Mouse (Mus musculus) forebrain, embryonic 13.5 days (tissue): ENCODE measurements around the gene 9530053A07Rik. TPM values are rescaled to one million over a fixed set of nuclear protein-coding genes. Genes with fewer than 3 reads are reported as not detected.

Source experiments
- ATAC-seq: fragments of 200-750 bp; cut with Nextera tagmentation; 2 replicates; pipeline ENCODE4 v1.8.0; 2017
- H3K27ac ChIP-seq: fragments of 300-500 bp; sonication (generic); 2 replicates; pipeline ENCODE4 v1.5.1; 2015; ENCODE audit warnings: inconsistent platforms, mild to moderate bottlenecking, moderate library complexity
- H3K27me3 ChIP-seq: fragments of 300-500 bp; sonication (generic); 2 replicates; pipeline ENCODE4 v1.6.1; 2015; ENCODE audit warnings: mild to moderate bottlenecking, inconsistent platforms
- H3K36me3 ChIP-seq: fragments of 300-500 bp; sonication (generic); 2 replicates; pipeline ENCODE4 v1.6.1; 2015; ENCODE audit warnings: mild to moderate bottlenecking, inconsistent platforms; ENCODE audit not compliant: poor library complexity, severe bottlenecking
- H3K4me1 ChIP-seq: fragments of 300-500 bp; sonication (generic); 2 replicates; pipeline ENCODE4 v1.6.1; 2015; ENCODE audit warnings: inconsistent platforms
- H3K4me2 ChIP-seq: fragments of 300-500 bp; sonication (generic); 2 replicates; pipeline ENCODE4 v1.6.1; 2015; ENCODE audit warnings: inconsistent platforms, mild to moderate bottlenecking, moderate library complexity
- H3K4me3 ChIP-seq: fragments of 300-500 bp; sonication (generic); 2 replicates; pipeline ENCODE4 v1.5.1; 2015; ENCODE audit warnings: mild to moderate bottlenecking, inconsistent platforms
- H3K9ac ChIP-seq: fragments of 300-500 bp; sonication (generic); 2 replicates; pipeline ENCODE4 v1.6.1; 2015; ENCODE audit warnings: mild to moderate bottlenecking, inconsistent platforms
- H3K9me3 ChIP-seq: fragments of 300-500 bp; sonication (generic); replicated peaks from 2 replicates; pipeline ENCODE4 v1.6.1; 2016; ENCODE audit warnings: inconsistent platforms
- WGBS: fragments of 180-500 bp; shearing (Covaris S2); methylation state at CpG from one replicate; pipeline ENCODE4 v1.1.7; 2015; 5-methylcytosine and 5-hydroxymethylcytosine counted together
- polyA plus RNA-seq: library from polyadenylated mRNA; unstranded; fragments of >200 nt; fragmentation: Nextera tagmentation; extraction: Ambion mirVana; gene quantifications from 2 replicates; pipeline ENCODE4 v1.2.1, GENCODE M21; 2015

The 9530053A07Rik gene
- polyA plus RNA-seq, 1 experiment from 2014 or later = 0.10 TPM

DNA sequence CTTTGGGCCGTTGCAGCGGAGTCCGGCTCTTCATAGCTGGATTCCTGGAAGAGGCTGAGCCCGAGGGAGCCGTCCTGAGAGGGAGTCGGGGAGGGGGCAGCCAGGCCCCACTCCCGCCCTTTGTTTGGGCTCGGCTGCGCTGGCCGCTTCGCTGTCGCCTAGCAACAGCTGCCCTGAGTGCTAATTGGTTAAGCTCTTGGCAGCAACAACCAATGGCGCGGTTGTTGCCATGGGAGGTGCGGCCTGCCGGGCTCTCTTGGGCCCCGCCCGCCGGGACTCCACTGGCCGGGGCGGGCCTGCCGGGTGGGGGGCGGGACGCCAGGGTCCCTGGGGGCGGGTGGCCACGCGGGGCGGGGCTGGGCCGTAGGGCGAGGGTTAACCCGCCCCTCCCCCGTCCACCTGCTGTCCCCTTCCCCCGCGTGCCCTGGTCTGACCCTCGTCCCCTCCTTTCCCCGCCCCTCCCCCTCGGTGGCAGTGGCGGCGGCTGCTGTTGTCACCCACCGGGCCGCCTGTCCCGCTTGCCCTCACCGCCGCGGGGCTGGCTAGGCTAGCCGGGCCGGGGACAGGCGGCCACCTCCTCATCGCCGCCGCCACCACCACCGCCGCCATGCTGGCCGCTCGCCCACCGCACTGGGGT lies 50.6 kb downstream of the 9530053A07Rik start:
- Histone ChIP-seq H3K27ac (peak overlapping the region; percentile 96), H3K27me3 (no peaks in the 10 kb centered on the region), H3K4me1 (peaks cover 13% of the 10 kb centered on the region), H3K4me3 (peak overlapping the region; percentile 99), H3K4me2 (peak overlapping the region; percentile 88), H3K36me3 (peaks cover 73% of the 10 kb centered on the region), H3K9me3 (no peaks in the 10 kb centered on the region), H3K9ac (peak overlapping the region; percentile 94)
- under 1% methylated on average over 31 of the region's 56 CpGs for WGBS
- ATAC-seq = peak; percentile 95

DNA sequence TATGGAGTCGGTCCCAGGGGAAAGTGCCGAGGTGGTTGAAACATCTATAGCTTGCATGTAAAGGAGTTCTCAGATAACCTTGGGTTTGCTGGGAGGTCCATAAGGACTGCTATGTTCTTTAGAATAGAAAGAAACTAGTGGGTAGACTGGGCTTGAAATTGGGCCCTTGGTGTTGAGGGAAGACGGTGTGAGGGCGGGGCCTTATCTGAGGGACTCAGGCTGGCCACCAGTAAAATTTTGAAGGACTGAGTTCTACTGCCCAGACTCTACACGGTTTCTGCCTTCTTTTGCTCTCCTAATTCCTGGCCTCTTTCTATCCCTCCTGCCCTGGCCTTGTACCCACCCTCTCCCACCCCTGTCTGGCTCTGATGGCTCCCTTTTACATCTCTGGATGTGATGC lies 51.6 kb downstream of the 9530053A07Rik start:
- 85% methylated on average over 5 of the region's 5 CpGs for WGBS
- Histone ChIP-seq H3K9me3 (no peaks in the 10 kb centered on the region), H3K9ac (peak overlapping the region; percentile 94), H3K4me2 (peak overlapping the region; percentile 88), H3K4me3 (peak overlapping the region; percentile 99), H3K27ac (no peak overlapping the region), H3K4me1 (peaks cover 13% of the 10 kb centered on the region), H3K36me3 (peaks cover 73% of the 10 kb centered on the region), H3K27me3 (no peaks in the 10 kb centered on the region)
- ATAC-seq = no peak

DNA sequence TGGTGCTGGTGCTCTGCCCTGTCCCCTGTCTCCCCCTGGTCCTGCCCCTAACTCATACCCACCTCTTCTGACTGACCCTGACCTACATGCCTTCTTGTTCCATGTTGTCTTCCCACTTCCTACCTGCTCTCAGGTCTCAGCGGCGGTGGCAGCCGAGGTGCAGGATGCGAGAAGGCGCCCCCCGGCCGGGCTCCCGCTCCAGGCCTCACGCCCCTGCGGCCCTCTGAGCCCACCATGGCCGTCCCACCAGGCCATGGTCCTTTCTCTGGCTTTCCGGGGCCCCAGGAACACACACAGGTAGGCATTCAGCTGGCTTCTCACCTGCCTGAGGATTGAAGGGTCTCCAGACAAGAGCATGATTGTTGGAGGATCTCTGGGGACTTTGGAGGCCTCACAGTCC lies 52.1 kb downstream of the 9530053A07Rik start:
- 93% methylated on average over 12 of the region's 12 CpGs for WGBS
- H3K27ac ChIP-seq = no peak overlapping the region
- peak overlapping the region; percentile 88 for H3K4me2 ChIP-seq
- no peak for ATAC-seq
- peaks cover 13% of the 10 kb centered on the region for H3K4me1 ChIP-seq
- H3K36me3 ChIP-seq = peaks cover 73% of the 10 kb centered on the region
- H3K9me3 ChIP-seq = no peaks in the 10 kb centered on the region
- peak overlapping the region; percentile 99; the same call in 1 of the 2 replicates for H3K4me3 ChIP-seq
- no peaks in the 10 kb centered on the region for H3K27me3 ChIP-seq
- no peak overlapping the region for H3K9ac ChIP-seq

DNA sequence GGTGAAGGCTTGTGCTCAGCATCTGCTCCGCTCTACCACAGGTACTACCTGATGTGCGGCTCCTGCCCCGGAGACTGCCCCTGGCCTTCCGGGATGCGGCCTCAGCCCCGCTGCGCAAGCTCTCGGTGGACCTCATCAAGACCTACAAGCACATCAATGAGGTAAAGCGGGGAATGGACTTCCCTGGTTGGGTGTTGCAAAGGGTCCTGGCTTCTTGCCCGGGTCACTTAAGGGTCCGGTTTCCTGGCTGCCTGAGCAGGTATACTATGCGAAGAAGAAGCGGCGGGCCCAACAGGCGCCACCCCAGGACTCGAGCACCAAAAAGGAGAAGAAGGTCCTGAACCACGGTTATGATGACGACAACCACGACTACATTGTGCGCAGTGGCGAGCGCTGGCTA lies 53.1 kb downstream of the 9530053A07Rik start:
- Histone ChIP-seq H3K36me3 (peaks cover 73% of the 10 kb centered on the region), H3K9ac (no peak overlapping the region), H3K4me1 (peaks cover 13% of the 10 kb centered on the region), H3K27me3 (no peaks in the 10 kb centered on the region), H3K27ac (no peak overlapping the region), H3K4me3 (no peak overlapping the region), H3K9me3 (no peaks in the 10 kb centered on the region), H3K4me2 (no peak overlapping the region)
- ATAC-seq = no peak
- WGBS = 97% methylated on average over 22 of the region's 22 CpGs

DNA sequence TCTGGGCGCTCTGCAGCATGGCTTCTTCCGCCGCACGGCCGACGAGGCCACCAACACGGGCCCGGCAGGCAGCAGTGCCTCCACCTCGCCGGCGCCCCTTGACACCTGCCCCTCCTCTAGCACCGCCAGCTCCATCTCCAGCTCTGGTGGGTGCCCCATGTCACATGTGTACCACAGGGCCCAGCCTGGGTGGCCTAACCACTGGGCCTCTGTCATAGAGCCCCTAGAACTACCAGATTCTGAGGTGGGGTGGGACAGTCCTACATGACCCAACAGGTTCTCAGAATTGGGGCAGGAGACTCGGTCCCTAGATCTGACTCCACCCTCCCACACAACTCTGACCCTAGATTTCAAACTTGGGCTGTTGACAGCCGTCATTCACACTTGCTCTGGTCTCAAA lies 56.6 kb downstream of the 9530053A07Rik start:
- 93% methylated on average over 12 of the region's 14 CpGs for WGBS
- H3K27me3 ChIP-seq = no peaks in the 10 kb centered on the region

DNA sequence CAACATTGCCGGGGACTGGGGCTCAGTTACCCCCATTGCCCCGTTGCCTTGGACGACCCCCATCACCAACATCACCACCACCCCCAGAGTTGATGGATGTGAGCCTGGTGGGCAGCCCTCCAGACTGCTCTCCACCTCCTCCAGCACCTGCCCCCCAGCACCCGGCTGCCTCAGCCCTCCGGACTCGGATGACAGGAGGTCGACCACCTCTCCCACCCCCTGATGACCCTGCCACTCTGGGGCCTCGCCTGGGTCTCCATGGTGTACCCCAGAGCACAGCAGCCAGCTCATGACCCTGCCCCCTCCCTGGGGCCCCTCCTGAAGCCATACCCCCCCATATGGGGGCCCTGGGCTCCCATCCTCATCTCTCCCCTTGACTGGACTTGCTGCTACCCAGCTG lies 57.4 kb downstream of the 9530053A07Rik start:
- Histone ChIP-seq H3K4me1 (no peaks in the 10 kb centered on the region), H3K36me3 (peaks cover 99% of the 10 kb centered on the region), H3K4me3 (no peak overlapping the region), H3K27ac (no peak overlapping the region), H3K9me3 (no peaks in the 10 kb centered on the region), H3K9ac (no peak overlapping the region), H3K27me3 (no peaks in the 10 kb centered on the region), H3K4me2 (no peak overlapping the region)
- no peak; the same call in 1 of the 2 replicates for ATAC-seq
- WGBS = 89% methylated on average over 8 of the region's 8 CpGs

More for the DNA sequence above, 56.6 kb downstream of the 9530053A07Rik start:
- H3K4me2 ChIP-seq = no peak overlapping the region
- peaks cover 98% of the 10 kb centered on the region for H3K36me3 ChIP-seq
- H3K9me3 ChIP-seq = no peaks in the 10 kb centered on the region
- peaks cover 6% of the 10 kb centered on the region for H3K4me1 ChIP-seq
- H3K4me3 ChIP-seq = no peak overlapping the region
- no peak for ATAC-seq
- no peak overlapping the region for H3K9ac ChIP-seq
- no peak overlapping the region for H3K27ac ChIP-seq

DNA sequence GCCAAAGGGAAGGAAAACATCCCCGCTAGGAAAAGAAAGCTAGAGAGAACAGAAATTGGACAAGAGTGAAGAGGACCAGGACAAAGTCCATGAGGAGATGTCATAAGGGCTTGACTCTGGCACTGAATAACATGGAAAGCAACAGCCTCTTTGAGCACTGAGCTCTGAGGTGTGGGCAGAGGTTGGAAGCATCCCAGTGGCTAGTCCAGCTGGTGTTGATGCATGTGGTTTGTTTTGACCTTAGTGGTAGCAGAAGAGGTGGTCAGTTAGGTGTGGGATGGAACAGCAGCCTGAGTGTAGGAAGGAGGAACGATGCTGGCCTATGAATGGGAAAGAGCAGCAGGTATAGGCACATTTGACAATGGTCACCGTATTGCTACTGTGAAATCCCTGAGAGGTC lies 62.2 kb downstream of the 9530053A07Rik start:
- Histone ChIP-seq H3K27ac (no peak overlapping the region), H3K9me3 (no peaks in the 10 kb centered on the region), H3K4me2 (no peak overlapping the region), H3K4me3 (no peak overlapping the region), H3K36me3 (peaks cover 86% of the 10 kb centered on the region), H3K9ac (no peak overlapping the region), H3K4me1 (no peaks in the 10 kb centered on the region), H3K27me3 (no peaks in the 10 kb centered on the region)
- 89% methylated on average over 3 of the region's 3 CpGs for WGBS
- ATAC-seq = no peak

DNA sequence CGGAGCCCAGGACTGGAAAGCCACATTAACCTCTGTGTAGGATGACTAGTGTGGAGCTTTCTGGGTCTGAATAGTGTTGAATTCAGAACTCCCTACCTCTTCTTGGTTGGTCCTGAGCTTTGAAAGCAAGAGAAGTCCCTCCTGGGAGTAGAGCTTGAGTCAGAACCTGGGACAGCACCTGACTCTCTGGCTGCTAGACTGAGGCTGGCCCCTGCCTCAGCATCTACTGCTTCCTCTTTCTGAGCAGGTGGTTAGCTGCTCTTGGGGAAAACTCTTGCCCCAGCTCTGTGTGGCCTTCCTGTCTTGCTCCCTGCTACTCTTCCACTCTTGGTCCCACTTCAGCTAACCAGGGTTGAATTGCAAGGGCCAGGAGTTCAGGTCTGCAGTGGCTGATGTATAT lies 62.6 kb downstream of the 9530053A07Rik start:
- H3K27ac ChIP-seq = no peak overlapping the region; the same call in 1 of the 2 replicates
- H3K4me3 ChIP-seq = no peak overlapping the region
- H3K9ac ChIP-seq = no peak overlapping the region
- H3K27me3 ChIP-seq = no peaks in the 10 kb centered on the region
- no peak for ATAC-seq
- WGBS = 100% methylated on average over 1 of the region's 1 CpGs
- H3K4me2 ChIP-seq = no peak overlapping the region
- H3K36me3 ChIP-seq = peaks cover 82% of the 10 kb centered on the region
- no peaks in the 10 kb centered on the region for H3K9me3 ChIP-seq
- H3K4me1 ChIP-seq = no peaks in the 10 kb centered on the region

DNA sequence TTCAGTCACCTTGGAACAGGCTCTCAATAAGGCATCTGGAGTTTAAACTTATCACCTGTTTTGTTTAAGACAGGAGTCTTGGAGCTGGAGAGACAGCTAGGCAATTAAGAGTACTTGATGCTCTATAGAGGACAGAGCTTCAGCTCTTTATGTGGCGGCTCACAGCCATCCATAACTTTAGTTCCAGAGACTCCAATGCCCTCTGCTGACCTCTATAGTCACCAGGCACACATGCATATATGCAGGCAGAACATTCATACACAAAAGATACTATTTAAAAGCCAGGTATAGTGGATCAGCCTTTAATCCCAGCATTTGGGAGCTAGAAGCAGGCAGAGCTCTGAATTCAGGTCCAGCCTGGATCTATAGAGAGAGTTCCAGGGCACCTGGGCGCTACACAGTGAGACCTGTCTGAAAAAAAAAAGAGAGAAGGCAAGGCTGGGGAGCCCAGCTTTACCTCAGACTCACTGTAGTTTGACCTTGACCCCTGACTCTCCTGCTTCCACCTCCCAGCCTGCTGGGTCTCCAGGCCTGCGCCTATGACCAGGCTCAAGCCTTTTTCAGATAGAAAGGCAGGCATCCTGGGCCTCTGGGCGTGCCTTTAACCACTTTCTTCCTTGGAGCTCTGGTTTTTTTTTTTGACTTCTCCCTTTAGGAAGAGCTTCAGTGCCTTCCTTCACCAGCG lies 66.3 kb downstream of the 9530053A07Rik start:
- Histone ChIP-seq H3K36me3 (peaks cover 53% of the 10 kb centered on the region), H3K4me3 (no peak overlapping the region), H3K4me1 (no peaks in the 10 kb centered on the region), H3K27me3 (no peaks in the 10 kb centered on the region), H3K9ac (no peak overlapping the region), H3K9me3 (no peaks in the 10 kb centered on the region), H3K27ac (no peak overlapping the region), H3K4me2 (no peak overlapping the region)
- no peak for ATAC-seq
- 87% methylated on average over 5 of the region's 5 CpGs for WGBS

DNA sequence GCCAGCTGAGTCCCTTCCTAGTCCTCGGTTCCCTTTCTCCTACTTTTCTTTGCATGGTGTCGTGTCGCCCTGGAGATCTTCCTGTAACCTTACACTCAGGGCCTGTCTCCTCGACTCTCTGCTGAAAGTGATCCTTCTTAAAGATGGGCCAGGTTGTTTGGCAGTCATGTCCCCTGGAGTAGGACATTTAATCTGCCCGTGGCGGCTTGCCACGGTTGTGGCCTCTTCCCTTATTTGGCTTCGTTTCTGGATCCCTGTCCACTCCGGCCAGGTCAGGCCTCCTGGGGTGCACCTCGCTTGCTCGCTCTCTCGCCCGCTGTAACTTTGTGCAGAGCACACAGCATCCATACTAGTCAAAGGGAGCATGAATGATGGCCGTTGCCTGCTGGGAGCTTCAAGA lies 67.3 kb downstream of the 9530053A07Rik start:
- Histone ChIP-seq H3K9ac (no peak overlapping the region), H3K27ac (no peak overlapping the region), H3K9me3 (no peaks in the 10 kb centered on the region), H3K4me3 (no peak overlapping the region), H3K4me2 (no peak overlapping the region), H3K36me3 (peaks cover 43% of the 10 kb centered on the region), H3K4me1 (no peaks in the 10 kb centered on the region), H3K27me3 (no peaks in the 10 kb centered on the region)
- no peak for ATAC-seq
- WGBS = 84% methylated on average over 14 of the region's 14 CpGs

DNA sequence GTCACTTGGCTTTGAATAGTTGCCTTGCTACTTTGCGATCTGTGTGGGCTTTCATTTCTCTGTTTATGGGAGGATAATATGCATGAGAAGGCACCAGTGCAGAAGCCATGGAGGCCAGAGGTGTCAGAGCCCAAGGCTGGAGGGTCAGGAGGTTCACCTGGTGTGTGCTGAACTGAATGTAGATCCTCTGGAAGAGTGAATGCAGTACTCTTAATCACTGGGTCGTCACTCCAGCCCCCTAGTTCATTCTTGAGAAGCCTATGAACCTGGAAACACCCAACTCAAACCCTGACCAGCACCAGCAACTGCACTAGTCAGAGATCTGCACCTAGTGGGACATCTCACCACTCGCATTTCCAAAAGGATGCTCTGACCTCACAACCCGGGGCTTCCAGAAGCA lies 69.8 kb downstream of the 9530053A07Rik start:
- Histone ChIP-seq H3K36me3 (peaks cover 20% of the 10 kb centered on the region), H3K27ac (no peak overlapping the region), H3K4me2 (no peak overlapping the region), H3K9ac (no peak overlapping the region), H3K4me3 (no peak overlapping the region), H3K9me3 (no peaks in the 10 kb centered on the region), H3K27me3 (no peaks in the 10 kb centered on the region), H3K4me1 (no peaks in the 10 kb centered on the region)
- no peak for ATAC-seq
- WGBS = 68% methylated on average over 4 of the region's 4 CpGs

DNA sequence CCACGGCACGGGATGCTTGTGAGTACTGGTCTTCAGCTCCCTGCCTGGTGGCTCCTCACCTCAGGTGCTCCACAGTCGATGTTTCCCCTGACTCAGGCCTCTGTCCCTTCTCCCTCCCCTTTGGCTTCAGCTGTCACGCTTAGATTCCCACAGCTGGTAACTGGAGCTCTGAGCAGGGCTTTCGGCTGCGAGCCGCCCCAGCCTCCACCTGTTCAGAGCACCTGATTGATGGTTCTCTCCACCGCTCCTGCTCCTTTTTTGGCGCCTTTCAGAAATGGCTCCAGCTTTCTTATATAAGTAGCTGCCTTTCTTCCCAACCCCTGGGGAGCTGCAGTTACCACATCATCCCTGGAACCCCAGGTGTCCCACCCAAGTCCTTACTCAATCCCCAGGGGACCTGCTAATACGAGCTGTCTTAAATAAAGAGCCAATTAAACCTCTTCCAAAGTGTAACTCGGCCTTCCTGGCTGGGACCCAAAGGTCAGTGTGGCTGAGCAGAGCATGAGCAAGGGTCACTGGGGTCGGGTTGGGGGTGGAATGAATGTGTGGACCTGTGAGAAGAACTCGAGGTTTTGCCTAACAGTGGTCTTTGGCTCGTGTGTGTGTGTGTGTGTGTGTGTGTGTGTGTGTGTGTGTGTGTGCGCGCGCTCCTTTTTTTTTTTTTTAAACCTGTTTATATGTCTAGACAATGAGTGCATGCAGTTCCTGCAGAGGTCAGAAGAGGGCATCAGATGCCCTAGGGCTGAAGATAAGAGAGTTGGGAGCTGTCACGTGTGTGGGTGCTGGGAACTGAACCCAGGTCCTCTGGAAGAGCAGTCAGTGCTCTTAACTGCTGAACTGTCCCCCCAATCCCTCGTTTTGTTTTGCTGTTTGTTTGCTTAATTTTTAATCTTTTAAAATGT lies 74.2 kb downstream of the 9530053A07Rik start:
- Histone ChIP-seq H3K9me3 (no peaks in the 10 kb centered on the region), H3K9ac (no peak overlapping the region), H3K36me3 (no peaks in the 10 kb centered on the region), H3K27me3 (no peaks in the 10 kb centered on the region), H3K4me1 (no peaks in the 10 kb centered on the region; the same call in 1 of the 2 replicates), H3K4me2 (no peak overlapping the region), H3K4me3 (no peak overlapping the region), H3K27ac (no peak overlapping the region)
- WGBS = 68% methylated on average over 19 of the region's 19 CpGs
- no peak for ATAC-seq
